Mouse (Mus musculus): ENCODE results near the gene Clec2l. TPM values are rescaled to one million over a fixed set of nuclear protein-coding genes. Genes with fewer than 3 reads are reported as not detected.
A peak's percentile ranks its signal among the peaks of the same experiment; 100 is the strongest.

Gene Clec2l
- total and polyA plus RNA-seq, 3 experiments = 6.0 to 10.4 TPM; not detected in 1

DNA sequence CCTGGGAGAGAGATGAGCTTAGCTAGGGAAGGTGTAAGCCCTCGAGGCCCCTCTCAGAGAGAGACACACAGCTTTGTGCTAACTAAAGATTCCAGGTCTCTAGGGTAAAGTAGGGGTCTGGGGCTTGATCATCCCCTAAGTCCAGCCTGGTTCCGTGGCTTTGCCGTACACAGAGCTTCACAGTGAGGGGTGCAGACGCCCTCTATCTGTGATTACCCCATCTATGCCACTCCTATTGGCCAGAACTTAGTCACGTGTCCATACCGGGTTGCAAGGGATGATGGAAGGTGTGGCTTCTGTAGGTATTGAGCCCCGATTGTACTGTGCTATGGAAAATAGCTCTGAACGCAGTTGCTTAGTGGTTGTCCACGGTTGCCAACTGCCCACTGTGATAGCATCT is 14.8 kb downstream of the Clec2l start:
- no peaks in the 10 kb centered on the region for H3K9me3 ChIP-seq (replicated peaks; ENCODE audit: insufficient read depth, low read length)
- peaks cover 2 to 19% of the 10 kb centered on the region in 2 experiments; a peak in 3 of 4 replicates for H3K4me1 ChIP-seq (ENCODE audit: control insufficient read depth in 1 of 2, insufficient read depth in 2 of 2, low read length in 2 of 2)
- peak overlapping the region; percentile 52 to 63 for H3K4me3 ChIP-seq (ENCODE audit: control insufficient read depth in 1 of 2, insufficient read depth in 1 of 2, low read depth in 2 of 2, low read length in 2 of 2)
- H3K27ac ChIP-seq (ENCODE audit: control insufficient read depth, low read depth, low read length) = peak overlapping the region; percentile 84
- H3K36me3 ChIP-seq (ENCODE audit: control insufficient read depth in 1 of 2, insufficient read depth in 2 of 2, low read length in 2 of 2) = no peaks in the 10 kb centered on the region
- H3K27me3 ChIP-seq (ENCODE audit: control insufficient read depth in 1 of 2, insufficient read depth in 2 of 2, low read length in 2 of 2) = no peaks in the 10 kb centered on the region
- H3K9ac ChIP-seq (ENCODE audit: control insufficient read depth, low read depth, low read length, poor library complexity, severe bottlenecking) = peak overlapping the region; percentile 75
- DNase-seq (ENCODE audit: low read depth, low spot score) = peak; percentile 83
- no peaks in the 10 kb centered on the region; the same call in 1 of the 2 replicates for H3K79me2 ChIP-seq (ENCODE audit: control insufficient read depth, insufficient read depth, low read length, poor library complexity)
- peak; percentile 44; the same call in 1 of the 2 replicates for TF ChIP-seq POLR2AphosphoS2 (IDR thresholded peaks at IDR 0.05; ENCODE audit: low read length)
- no peak for TF ChIP-seq GATA1 (IDR thresholded peaks at IDR 0.05; ENCODE audit: low read depth, low read length)
- TF ChIP-seq NELFE (IDR thresholded peaks at IDR 0.05; ENCODE audit: low read depth, low read length) = peak; percentile 65
- TF ChIP-seq MXI1 (IDR thresholded peaks at IDR 0.05; ENCODE audit: low read depth, low read length) = no peak; the same call in 1 of the 2 replicates
- TF ChIP-seq MAZ (IDR thresholded peaks at IDR 0.05; ENCODE audit: low read depth, low read length) = no peak
- TF ChIP-seq MYB (IDR thresholded peaks at IDR 0.05; ENCODE audit: low read depth, low read length) = no peak
- TF ChIP-seq POLR2A (IDR thresholded peaks at IDR 0.05; ENCODE audit: control insufficient read depth in 1 of 2, insufficient read depth in 1 of 2, low read depth in 1 of 2, low read length in 2 of 2, poor library complexity in 1 of 2) = peak; percentile 47 to 75; a peak in 2 of 4 replicates
- TF ChIP-seq USF1 (IDR thresholded peaks at IDR 0.05; ENCODE audit: low read depth, low read length) = peak; percentile 97
- TF ChIP-seq TCF12 (IDR thresholded peaks at IDR 0.05; ENCODE audit: low read depth, low read length) = 0 out of 2 replicates have a peak, but pooled peaks have one; percentile 16
- TF ChIP-seq ETS1 (IDR thresholded peaks at IDR 0.05; ENCODE audit: low read depth, low read length) = no peak
- TF ChIP-seq MEF2A (IDR thresholded peaks at IDR 0.05; ENCODE audit: extremely low read depth, insufficient replicate concordance, low read depth, low read length, poor library complexity, severe bottlenecking) = no peak
- no peak for TF ChIP-seq CHD2 (IDR thresholded peaks at IDR 0.05; ENCODE audit: low read length)
- no peak for TF ChIP-seq RAD21 (IDR thresholded peaks at IDR 0.05; ENCODE audit: low read depth, low read length)
- no peak for TF ChIP-seq CHD1 (IDR thresholded peaks at IDR 0.05; ENCODE audit: low read depth, low read length)
- TF ChIP-seq SMC3 (IDR thresholded peaks at IDR 0.05; ENCODE audit: low read depth, low read length) = no peak
- no peak for TF ChIP-seq RCOR1 (IDR thresholded peaks at IDR 0.05; ENCODE audit: low read depth, low read length)
- TF ChIP-seq EP300 (IDR thresholded peaks at IDR 0.05; ENCODE audit: low read depth in 1 of 2, low read length in 2 of 2) = no peak
- TF ChIP-seq MAFK (IDR thresholded peaks at IDR 0.05; ENCODE audit: borderline replicate concordance, low read depth, low read length) = no peak
- TF ChIP-seq CTCF (IDR thresholded peaks at IDR 0.05 in 2 of 3, conservative IDR thresholded peaks at IDR 0.05 in 1 of 3; ENCODE audit: control insufficient read depth in 1 of 3, insufficient read depth in 1 of 3, low read depth in 2 of 3, low read length in 3 of 3, poor library complexity in 1 of 3, severe bottlenecking in 1 of 3) = peak in 2 of 3 experiments; percentile 34 to 35; a peak in 3 of 6 replicates
- TF ChIP-seq KAT2A (conservative IDR thresholded peaks at IDR 0.05; ENCODE audit: low read depth, low read length) = no peak
- no peak for TF ChIP-seq TAL1 (IDR thresholded peaks at IDR 0.05; ENCODE audit: low read length)
- TF ChIP-seq POLR2AphosphoS5 (IDR thresholded peaks at IDR 0.05; ENCODE audit: borderline replicate concordance, low read depth, low read length) = no peak
- no peak for TF ChIP-seq ZMIZ1 (IDR thresholded peaks at IDR 0.05; ENCODE audit: low read depth, low read length)
- no peak for TF ChIP-seq NRF1 (IDR thresholded peaks at IDR 0.05; ENCODE audit: insufficient read depth, low read depth, low read length, poor library complexity, severe bottlenecking)
- TF ChIP-seq JUND (IDR thresholded peaks at IDR 0.05; ENCODE audit: low read depth, low read length) = no peak
- peak; percentile 42 to 89; a peak in 2 of 4 replicates for TF ChIP-seq USF2 (IDR thresholded peaks at IDR 0.05; ENCODE audit: borderline replicate concordance in 1 of 2, insufficient read depth in 1 of 2, low read depth in 1 of 2, low read length in 2 of 2)
- TF ChIP-seq E2F4 (IDR thresholded peaks at IDR 0.05; ENCODE audit: borderline replicate concordance, low read depth, low read length) = no peak
- no peak for TF ChIP-seq ELF1 (IDR thresholded peaks at IDR 0.05; ENCODE audit: low read depth, low read length)
- peak; percentile 32; the same call in 1 of the 2 replicates for TF ChIP-seq BHLHE40 (IDR thresholded peaks at IDR 0.05; ENCODE audit: borderline replicate concordance, low read depth, low read length)
- TF ChIP-seq ZKSCAN1 (IDR thresholded peaks at IDR 0.05; ENCODE audit: low read depth, low read length) = no peak
- TF ChIP-seq MAX (IDR thresholded peaks at IDR 0.05; ENCODE audit: low read length) = peak; percentile 92
- no peak for TF ChIP-seq UBTF (IDR thresholded peaks at IDR 0.05; ENCODE audit: borderline replicate concordance, insufficient read depth, low read depth, low read length)
- TF ChIP-seq ZC3H11A (IDR thresholded peaks at IDR 0.05; ENCODE audit: low read depth, low read length) = no peak
- 0 out of 2 replicates have a peak, but pooled peaks have one; percentile 39 for TF ChIP-seq MYC (IDR thresholded peaks at IDR 0.05; ENCODE audit: low read depth, low read length)
- TF ChIP-seq GABPA (IDR thresholded peaks at IDR 0.05; ENCODE audit: low read depth, low read length) = no peak
- no peak; the same call in 1 of the 2 replicates for TF ChIP-seq SIN3A (IDR thresholded peaks at IDR 0.05; ENCODE audit: low read length)
- TF ChIP-seq HCFC1 (IDR thresholded peaks at IDR 0.05; ENCODE audit: low read depth, low read length) = peak; percentile 72

Measured in MEL (cell line).